Mouse (Mus musculus) T-cell, adult 2 months (primary cell): ENCODE data around the gene Cela1.

Experiments
- DNase-seq: peaks from one replicate; pipeline ENCODE4 v3.0.0; 2022; ENCODE audit warnings: low spot score

Gene Cela1

DNA sequence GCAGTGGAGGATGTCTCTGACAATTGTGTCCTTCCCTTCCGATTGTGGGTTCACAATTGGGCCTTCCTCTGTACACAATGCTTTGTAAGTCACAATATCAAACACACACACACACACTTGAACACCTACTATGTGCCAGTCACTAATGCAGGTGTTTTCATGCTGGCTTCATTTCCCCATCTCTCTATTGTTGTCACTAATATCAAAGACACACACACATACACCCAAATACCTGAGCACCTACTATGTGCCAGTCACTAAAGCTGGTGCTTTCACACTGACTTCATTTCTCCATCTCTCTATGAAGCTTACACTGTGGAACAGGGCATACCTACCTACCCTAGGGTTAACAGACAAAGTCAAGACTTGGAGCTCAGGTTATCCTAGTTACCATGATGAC, 17.7 kb upstream of the Cela1 start:
- DNase-seq, result no peak

DNA sequence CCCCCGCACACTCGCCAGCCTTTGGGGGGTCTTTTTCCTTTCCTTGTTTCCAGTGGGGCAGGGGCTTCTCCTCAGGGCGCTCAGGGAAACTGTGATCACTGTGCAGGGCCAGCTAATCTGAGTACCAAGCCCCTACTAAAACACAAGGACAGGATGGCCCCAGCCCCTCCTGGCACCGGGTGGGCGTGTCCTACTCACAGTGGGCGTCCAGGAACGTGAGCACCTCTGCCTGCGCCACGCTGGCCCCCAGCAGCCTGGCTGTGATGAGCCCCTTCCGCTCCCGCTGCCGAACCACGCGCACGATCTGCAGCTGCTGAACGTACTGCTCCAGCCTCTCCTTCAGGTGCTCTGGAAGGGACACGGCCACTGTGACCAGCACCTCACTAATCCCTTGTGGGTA, 16.2 kb upstream of the Cela1 start:
- peak; percentile 39 for DNase-seq

DNA sequence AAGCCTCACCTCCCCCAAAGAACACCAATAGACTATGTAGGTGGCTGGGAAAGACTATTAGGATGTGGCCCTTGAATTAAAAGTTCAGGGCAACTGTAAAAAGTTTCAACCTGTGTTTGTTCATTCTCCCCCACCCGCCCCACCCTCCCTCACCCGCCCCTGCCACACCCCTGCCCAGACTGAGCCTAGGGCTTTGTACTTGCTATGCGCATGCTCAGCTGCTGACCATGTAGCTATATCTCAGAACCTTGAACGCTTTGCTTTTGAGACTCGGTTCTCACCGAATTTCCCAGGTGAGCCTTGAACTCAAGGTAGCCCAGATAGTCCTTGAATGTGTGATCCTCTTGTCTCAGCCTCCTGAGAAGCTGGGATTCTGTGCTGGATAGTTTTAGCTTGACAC, 14.1 kb upstream of the Cela1 start:
- DNase-seq, result no peak

DNA sequence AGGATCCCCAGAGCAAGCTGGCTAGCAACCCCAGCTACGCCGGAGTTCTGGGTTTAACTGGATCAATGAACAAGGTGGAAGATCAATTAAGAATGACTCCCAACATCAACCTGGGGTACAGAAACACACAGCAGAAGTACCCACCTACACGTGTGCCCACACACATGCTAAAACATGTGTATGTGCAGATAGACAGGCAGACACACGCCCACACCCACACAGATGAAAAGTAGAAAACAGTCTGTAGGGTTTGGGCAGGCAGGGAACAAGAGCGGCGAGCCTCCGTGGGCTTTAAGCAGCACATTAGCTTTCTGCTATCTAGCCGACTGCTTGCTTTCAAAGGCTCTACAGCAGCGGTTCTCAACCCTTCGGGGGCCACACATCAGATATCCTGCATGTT, 13.4 kb upstream of the Cela1 start:
- DNase-seq, result peak; percentile 46

DNA sequence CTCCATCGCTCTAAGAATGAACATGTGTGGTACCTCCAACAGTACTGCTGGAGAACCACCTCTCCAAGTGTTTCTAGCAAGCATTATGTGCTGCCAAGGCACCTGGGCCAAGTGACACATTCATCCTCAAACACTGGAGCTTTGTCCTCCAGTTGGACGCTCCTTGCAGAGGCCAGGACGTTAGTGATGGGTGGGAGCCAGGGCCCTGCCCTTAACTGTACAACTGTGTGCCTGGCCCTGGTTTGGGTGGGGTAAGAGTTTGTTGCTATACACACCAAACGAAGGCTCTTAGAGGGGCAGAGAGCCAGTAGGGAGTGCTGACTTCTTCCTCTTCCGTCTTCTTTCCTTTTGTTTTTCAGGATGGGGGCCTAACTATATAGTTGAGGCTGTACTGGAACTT, 12.7 kb upstream of the Cela1 start:
- DNase-seq, result no peak

DNA sequence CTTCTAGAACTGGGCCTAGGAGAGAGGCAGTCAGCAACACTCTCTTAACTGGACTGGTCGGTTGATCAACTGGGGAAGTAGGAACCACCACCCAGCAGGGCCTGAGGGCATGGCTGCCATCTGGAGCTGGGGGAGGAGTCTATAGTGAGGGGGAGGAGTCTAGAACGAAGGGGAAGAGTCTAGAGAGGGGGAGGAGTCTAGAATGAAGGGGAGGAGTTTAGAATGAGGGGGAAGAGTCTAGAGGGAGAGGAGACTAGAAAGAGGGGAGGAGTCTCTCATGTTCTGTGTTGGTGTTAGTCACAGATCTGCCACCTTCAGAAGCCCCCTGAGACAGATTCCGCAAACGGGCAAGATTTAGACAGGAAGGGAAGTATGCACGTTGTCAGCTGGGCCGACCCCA, 11.7 kb upstream of the Cela1 start:
- no peak for DNase-seq

DNA sequence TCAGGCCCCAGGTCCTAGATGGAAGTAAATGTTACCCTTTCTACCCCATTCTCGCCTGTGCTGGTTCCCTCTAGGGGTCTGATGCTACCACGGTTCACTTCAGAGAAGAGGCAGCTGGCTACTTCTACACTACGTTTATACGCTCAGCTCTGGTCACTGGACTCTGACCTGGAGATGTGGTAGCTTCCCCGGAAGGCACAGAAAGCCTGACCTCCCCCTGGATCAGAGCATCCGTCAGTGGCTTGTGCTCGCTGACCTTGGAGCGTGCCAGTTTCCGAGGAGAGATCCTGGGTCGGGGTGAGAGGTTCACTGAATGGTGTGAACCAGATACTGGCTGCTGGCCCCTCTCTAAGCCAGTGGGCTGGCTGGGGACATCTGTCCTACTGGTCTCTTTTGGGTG, 10.4 kb upstream of the Cela1 start:
- no peak for DNase-seq

DNA sequence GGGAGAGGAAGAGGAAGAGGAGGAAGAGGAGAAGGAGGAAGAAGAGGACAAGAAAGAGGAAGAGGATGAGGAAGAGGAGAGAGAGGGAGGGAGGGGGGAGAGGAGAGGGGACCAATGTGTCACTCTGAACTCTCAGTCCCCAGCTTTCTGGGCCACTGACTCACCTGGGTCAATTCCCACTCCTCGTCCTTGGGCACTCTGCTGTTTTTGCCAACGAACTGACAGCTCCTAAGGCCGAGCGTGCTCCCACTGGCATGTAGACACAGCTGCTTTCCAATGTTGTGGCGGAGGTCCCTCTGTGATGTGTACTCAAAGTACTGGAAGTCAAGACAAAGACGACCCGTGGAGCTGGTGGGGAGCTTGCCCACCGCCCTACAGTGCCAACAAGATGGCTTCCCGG, 6.7 kb upstream of the Cela1 start:
- DNase-seq, result no peak

DNA sequence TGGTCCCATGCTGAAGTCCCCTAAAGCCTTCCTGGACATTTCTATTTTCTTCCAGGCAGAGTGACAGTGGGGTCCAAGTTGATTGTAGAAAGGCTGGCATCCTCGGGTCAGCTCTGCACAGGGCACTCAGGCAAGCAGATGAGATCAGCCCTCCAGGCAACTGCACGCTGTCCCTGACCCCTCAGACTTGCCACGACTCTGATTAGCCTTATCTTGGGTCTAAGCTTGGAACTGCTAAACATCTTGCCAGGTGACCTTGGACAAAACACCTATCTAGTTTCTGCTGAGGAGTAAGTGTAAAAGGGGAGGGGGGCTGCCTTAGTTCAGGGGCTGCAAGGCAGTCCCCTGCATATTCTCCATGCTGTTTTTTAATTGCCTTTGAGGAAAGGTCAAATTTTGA, 4.3 kb upstream of the Cela1 start:
- no peak for DNase-seq

DNA sequence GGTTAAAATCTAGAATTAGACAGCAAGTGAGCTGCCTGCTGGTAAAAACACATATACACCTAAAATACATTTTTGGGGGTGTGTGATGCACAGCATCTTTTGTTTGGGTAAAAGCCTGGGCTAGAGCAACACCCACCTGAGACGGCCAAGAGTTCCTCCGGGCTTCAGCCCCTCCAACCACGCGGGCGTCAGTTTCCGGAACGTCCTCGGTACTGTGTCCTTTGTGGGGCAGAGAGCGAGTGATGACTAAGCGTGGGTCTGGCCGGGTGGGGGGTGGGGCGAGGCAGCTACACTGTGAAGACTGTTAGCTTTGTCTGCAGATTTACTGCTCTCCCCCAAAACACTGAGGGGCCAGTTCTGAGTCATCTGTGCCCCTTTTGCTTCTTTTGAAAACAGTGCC, 732 bp downstream of the Cela1 start:
- no peak for DNase-seq

DNA sequence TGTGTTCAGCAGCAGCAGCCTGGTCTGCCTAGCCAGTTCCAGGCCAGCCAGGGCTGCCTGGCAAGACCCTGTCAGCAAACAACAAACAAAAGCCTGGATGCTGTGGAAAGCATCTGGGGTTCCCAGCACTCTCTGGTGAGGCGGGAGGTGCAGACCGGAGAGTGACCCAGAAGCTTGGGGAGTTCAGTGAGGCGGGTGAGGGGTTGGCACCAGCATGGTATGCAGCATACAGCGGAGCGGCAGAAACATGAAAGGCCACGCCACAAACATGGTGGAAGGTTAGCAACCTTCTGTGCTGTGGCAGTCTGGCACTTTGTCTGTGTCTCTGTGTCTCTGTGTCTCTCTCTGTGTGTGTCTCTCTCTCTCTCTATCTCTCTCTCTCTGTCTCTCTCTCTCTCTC, 1.3 kb downstream of the Cela1 start:
- no peak for DNase-seq

DNA sequence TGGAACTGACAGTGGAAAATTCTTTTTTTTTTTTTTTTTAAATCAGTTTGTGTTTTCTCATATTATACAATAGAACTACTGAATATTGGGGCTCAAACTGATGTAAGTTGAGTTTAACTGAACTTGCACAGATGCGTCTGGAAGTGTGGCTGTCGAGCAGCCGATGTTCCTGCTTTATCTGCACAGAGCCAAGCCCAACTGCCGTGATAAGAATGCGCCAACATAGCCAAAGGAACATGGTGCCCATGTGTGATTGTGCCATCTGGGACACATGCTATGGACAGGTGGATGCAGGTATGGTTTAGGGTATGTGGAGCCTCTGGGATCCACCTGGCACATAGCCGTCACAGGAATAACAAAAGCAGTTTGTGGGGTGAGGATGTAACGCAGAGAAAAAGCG, 1.9 kb downstream of the Cela1 start:
- DNase-seq, result no peak

DNA sequence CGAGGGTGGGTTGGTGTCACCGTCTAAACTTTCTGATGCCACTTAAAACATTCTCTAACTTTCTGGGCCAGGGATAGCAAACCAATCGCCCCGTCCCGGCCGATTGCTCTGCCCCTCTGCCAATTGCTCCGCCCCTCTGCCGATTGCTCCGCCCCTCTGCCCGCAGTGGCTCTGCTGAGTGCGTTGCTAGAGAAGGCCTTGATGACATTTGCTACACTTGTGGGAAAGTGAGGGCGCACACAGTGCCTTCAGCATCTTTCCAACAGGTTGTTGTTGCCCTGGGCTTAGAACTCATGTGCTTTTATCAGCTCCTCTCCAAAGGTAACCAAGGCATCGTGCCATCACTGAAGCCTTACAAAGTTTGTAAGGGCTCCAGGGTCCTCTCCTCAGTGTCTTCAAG, 2.5 kb downstream of the Cela1 start:
- no peak for DNase-seq

DNA sequence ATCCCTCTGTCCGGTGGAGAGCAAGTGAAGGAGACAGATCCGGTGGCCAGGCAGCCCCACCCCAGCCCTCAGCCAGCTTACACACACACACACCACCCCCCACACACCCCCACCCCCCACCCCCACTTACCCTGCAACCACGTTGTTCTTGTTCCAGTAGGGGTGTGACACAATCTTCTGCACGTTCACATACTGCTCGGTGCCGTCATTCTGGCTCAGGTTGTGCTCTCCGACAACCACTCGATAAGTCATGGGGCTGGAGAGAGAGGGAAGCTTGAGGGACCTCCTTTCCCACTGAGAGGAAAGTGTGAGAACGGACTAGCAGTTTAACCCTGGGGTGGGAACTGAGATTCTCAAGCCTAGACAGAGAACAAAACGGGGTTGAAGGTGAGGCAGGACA, 3.3 kb downstream of the Cela1 start:
- DNase-seq, result no peak

DNA sequence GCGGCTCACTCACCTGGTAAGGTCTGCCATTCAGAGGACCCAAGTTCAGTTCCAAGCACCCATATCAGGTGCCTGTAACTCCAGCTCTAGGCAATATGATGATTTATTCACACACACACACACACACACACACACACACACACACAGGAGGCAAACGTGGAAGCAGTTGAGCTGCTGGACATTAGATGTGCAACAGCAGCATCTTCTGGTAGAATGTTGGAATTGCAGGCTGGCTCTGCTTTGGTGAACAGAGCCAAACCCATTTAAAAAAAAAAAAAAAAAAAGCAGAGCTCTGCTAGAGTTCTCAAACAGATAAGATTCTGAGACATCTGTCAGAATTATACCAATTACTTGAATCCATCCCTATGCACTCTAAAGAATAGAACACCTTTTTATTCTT, 4.7 kb downstream of the Cela1 start:
- DNase-seq, result peak; percentile 84

DNA sequence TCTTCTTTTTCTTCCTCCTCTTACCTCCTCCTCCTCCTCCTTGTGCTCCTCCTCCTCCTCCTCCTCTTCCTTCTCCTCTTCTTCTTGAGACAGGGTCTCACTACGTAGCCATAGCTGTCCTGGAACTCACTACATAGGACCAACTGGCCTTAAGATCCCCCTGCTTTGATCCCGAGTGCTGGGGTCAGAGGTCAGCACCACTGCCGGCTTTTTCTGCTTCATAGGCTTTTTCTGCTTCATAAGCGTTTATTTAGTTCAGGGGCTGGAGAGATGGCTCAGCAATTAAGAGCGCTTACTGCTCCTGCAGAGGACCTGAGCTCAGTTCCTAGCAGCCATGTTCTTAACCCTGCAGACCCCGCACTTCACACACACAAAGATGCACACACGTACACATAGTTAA, 6.0 kb downstream of the Cela1 start:
- DNase-seq, result no peak

DNA sequence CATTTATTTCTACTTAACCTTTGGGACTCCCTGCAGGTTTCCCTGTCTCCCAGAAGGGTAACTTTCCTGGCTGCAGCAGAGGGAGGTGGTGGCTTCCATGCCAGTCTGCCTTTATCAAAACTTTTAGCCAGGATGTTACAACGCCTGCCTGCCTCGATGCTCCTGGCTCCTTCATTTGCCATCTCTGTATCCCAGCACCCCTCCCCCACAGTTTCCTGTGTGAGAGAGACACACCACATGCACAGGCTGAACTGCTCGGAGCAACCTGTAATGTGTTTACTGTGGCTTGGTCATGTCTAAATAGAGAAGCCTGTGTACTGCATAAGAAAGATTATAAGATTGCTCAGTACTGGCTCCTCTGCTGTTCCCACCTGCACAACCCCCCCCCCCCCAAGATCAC, 7.3 kb downstream of the Cela1 start:
- no peak for DNase-seq

DNA sequence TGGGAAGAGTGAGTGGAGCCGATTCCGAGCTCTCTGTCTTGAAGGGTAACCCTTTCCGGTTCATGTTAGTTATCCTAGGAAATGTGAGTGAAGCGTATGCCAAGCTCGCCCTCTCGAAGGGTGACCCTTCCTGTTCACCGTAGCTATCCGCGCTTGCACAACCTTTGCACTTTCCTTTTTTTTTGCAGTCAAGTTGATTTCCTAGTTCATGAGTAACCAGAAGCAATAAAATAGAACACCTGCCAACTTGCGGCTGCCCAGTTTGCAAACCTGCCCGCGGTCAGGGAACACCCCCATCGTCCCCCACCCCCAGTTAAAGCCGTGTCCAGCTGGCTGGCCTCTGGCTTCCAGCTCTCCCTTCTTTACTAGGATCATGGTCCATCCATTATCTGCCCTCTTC, 8.7 kb downstream of the Cela1 start:
- DNase-seq, result no peak

DNA sequence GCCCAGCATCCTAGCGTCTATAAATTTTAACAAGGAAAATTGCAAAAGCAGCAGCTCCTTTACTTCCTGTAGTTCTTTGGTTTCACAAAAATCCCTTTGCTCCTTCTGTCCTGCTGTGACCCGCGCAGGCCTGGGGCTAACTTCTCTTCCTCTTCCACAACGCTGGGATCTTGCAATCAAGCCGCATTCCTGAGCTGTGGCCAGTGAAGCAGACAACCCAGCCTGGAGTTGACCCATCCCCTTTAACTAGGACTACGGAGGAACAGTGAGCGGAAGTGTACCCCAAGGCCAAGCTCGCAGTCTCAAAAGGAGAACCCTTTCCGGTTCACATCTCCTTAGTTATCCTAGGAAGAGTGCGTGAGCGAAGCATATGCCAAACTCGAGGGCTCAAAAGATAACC, 9.1 kb downstream of the Cela1 start:
- no peak for DNase-seq

DNA sequence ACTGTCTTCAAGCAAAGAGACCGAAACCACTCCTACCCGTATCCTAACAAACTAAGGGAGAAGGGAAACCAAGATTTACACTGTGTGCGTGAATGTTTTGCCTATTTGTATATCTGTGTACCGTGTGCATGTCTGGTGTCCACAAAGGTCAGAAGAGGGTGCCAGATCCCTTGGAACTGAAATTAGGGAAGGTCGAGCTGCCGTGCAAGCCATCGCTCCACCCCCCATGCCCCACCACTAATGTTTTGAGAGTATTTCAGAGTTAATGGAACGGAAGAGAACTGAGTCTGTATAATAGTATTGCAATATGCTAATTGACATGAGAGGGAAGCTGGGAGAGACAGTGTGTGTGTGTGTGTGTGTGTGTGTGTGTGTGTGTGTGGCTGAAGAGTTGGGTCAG, 10.0 kb downstream of the Cela1 start:
- DNase-seq, result no peak

DNA sequence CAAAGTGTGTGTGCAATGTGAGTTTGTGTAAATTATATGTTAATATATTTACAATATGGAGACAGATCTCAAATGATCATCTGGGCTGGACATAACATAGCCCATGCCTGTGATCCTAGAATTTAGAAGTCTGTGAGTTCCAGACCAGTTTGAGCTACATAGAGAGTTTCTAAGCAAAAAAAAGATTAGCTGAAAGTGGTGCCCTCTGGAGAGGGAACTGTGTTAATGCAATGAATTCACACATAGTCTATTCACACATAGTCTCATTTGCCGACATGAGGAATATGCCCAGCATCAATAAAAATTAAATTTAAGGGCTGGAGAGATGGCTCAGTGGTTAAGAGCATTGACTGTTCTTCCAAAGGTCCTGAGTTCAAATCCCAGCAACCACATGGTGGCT, 11.2 kb downstream of the Cela1 start:
- DNase-seq, result peak; percentile 34

DNA sequence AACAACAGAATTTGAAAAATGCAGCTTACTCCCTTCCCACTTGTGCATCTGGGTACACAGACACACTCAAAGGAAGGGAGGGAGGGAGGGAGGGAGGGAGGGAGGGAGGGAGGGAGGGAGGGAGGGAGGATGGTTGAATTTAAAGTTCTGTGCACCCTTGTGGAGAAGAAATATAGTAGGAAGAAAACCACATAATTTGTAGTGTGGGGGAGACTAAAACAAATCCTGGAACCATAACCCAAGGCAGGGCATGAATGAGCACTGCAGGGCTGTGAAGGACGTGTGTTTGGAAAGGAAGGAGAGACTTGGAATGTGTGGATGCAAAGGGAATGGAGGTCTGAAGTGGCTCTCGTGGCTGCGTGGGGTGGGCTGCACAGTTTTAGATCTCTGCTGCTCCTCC, 12.2 kb downstream of the Cela1 start:
- no peak for DNase-seq

DNA sequence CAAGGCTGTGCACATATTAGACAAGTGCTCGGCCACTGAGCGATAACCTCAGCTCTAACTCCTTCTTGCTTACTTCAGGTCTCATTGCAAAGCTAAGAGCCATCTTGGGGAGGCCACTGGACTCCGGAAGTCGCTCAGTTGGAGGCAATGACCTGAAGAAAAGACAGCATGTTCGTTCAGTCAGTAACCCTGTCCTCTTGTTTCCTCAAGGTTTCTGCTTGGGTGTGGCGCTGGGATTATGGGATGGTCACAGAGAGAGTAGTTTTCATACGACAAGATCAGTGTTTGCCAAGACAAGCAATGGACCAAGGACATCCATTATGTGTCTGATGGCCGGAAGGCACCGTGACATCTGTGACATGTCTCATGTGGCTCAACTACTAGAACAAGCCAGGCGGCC, 13.2 kb downstream of the Cela1 start:
- DNase-seq, result no peak

DNA sequence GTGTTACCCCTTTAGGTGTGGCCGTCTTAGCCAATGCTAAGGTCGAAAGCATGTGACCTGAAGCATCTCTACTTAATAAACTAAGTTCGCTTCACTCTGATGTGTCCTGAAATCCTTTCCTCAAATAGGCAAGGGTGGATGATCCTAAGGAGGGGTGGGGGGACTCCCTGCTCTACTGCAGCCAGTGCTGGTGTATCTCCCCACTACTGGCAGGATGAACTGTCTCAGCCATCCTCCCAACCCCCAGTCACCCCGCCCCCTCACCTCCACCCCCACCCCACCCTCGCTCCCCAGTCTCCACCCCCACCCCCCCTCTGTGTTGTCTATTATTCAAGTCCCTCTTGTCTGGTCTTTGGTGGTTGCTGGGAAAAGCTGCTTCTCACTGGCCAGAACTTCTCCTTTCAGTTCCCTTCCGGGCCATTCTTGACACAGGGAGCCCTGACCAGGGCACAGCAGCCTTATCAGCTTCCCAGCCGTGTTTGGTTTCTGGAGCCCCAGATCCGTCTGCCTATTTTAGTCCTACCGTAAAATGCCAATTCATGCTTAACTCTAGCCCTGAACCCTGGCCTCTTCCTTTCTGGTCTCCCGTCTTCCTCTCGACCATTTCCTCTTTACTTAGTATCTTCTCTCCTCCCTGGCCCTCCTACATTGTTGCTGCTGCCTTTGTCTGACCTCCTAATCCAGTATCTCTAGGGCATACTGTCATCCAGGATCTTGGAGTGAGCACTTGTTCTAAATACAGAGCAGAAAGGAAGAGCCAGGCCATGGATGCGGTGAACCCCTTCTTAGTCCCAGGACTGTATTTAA, 13.9 kb downstream of the Cela1 start:
- DNase-seq, result no peak

DNA sequence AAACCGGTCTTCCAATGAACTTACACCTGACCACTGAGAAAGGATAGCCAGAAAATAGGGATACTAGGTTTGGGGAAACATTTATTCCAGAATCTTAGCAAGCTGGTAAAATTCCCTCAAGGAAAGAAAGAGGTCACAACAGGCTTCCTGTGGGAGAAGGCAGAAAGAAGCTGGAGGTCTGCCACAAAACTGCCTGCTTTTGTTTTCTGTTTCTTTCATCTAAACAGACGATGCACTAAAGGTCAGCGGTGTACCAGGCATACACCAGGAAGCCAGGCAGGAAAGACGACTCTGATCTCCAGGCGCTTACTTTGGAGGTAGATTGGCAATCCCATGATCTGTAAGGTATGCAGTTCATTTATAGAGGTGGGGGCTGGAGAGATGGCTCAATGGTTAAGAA, 16.9 kb downstream of the Cela1 start:
- DNase-seq, result no peak
